Mouse (Mus musculus) hindbrain, embryonic 11.5 days (tissue): ENCODE data around the gene Hnrnpm. TPM values are rescaled to one million over a fixed set of nuclear protein-coding genes. Genes with fewer than 3 reads are reported as not detected.

Experiments
- ATAC-seq: fragments of 200-750 bp; cut with Nextera tagmentation; 2 replicates; pipeline ENCODE4 v1.8.0; 2017; ENCODE audit warnings: mild to moderate bottlenecking, moderate TSS enrichment, moderate library complexity; ENCODE audit not compliant: low FRiP score
- DNase-seq: peaks from one replicate; pipeline ENCODE4 v3.0.0-alpha.2; 2015; ENCODE audit warnings: low spot score
- H3K27ac ChIP-seq: fragments of 300-500 bp; sonication (generic); 2 replicates; pipeline ENCODE4 v1.5.1; 2014; ENCODE audit warnings: mild to moderate bottlenecking, low read depth, low read length
- H3K27me3 ChIP-seq: fragments of 300-500 bp; sonication (generic); 2 replicates; pipeline ENCODE4 v1.6.1; 2014; ENCODE audit warnings: mild to moderate bottlenecking, low read length, moderate library complexity, mixed read lengths; ENCODE audit not compliant: control insufficient read depth, insufficient read depth
- H3K36me3 ChIP-seq: fragments of 300-500 bp; sonication (generic); 2 replicates; pipeline ENCODE4 v1.6.1; 2014; ENCODE audit warnings: mild to moderate bottlenecking, low read length, moderate library complexity, mixed read lengths; ENCODE audit not compliant: control insufficient read depth, insufficient read depth
- H3K4me1 ChIP-seq: fragments of 300-500 bp; sonication (generic); replicated peaks from 2 replicates; pipeline ENCODE4 v1.6.1; 2014; ENCODE audit warnings: low read length, mixed read lengths; ENCODE audit not compliant: control insufficient read depth, insufficient read depth
- H3K4me2 ChIP-seq: fragments of 300-500 bp; sonication (generic); replicated peaks from 2 replicates; pipeline ENCODE4 v1.6.1; 2014; ENCODE audit warnings: mild to moderate bottlenecking, low read depth, low read length
- H3K4me3 ChIP-seq: fragments of 300-500 bp; sonication (generic); 2 replicates; pipeline ENCODE4 v1.5.1; 2014; ENCODE audit warnings: low read depth, low read length
- H3K9ac ChIP-seq: fragments of 300-500 bp; sonication (generic); 2 replicates; pipeline ENCODE4 v1.6.1; 2014; ENCODE audit warnings: low read depth, low read length
- H3K9me3 ChIP-seq: fragments of 300-500 bp; sonication (generic); 2 replicates; pipeline ENCODE4 v1.6.1; 2016; ENCODE audit warnings: low read length; ENCODE audit not compliant: control insufficient read depth
- WGBS: fragments of 180-500 bp; shearing (Covaris S2); extraction: QIAGEN DNeasy Blood & Tissue Kit; methylation state at CpG from one replicate; pipeline ENCODE4 v1.1.7; 2014; 5-methylcytosine and 5-hydroxymethylcytosine counted together
- polyA plus RNA-seq: library from polyadenylated mRNA; unstranded; fragments of >200 nt; fragmentation: Nextera tagmentation; extraction: Ambion mirVana; gene quantifications from 2 replicates; pipeline ENCODE4 v1.2.1, GENCODE M21; 2014

Gene Hnrnpm
- polyA plus RNA-seq, 1 experiment from 2014 or later: 506 TPM

DNA sequence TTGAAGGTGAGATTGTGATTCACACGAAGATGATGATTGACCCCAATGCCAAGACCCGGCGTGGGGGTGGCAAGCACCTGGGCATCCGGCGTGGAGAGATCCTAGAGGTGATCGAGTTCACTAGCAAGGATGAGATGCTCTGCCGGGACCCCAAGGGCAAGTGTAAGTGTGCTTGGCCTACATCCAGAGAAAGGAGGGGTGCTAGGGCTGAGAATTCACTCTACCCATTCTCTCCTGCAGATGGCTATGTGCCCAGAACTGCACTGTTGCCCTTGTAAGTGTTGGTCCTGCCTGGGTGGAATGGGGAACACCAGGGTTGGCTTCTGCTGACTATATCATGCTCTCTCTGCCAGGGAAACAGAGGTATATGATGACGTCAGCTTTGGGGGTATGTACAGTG, 41.6 kb downstream of the Hnrnpm start:
- H3K4me1 ChIP-seq: no peaks in the 10 kb centered on the region
- no peak for ATAC-seq
- whole genome bisulfite sequencing: 97% methylated on average over 8 of the region's 8 CpGs
- no peaks in the 10 kb centered on the region for H3K9me3 ChIP-seq
- H3K9ac ChIP-seq: no peak overlapping the region
- DNase-seq: no peak
- H3K36me3 ChIP-seq: peaks cover 16% of the 10 kb centered on the region
- H3K27ac ChIP-seq: no peak overlapping the region
- no peaks in the 10 kb centered on the region for H3K27me3 ChIP-seq
- H3K4me2 ChIP-seq: no peak overlapping the region
- no peak overlapping the region for H3K4me3 ChIP-seq

DNA sequence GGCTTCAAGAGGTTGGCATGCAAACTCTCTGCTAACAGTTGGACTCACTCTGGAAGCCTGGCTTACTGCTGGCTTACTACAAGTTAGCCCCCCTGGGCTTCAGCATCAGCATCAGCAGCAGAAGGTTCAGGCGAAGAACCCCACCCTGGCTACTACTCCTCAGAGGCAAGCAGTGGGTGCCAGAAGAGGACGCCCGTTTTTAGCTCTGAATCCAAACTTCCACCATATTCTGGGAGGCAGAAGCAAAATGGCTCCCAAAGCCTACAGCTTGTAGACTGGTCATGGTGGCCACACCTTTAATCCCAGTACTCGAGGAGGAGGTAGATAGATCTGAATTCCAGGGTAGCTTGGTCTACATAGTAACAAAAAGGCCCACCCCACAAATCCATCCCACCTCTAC, 42.6 kb downstream of the Hnrnpm start:
- ATAC-seq (no peak), DNase-seq (no peak)
- 97% methylated on average over 4 of the region's 4 CpGs for WGBS
- H3K4me2 ChIP-seq: no peak overlapping the region
- H3K4me3 ChIP-seq: no peak overlapping the region
- no peak overlapping the region for H3K27ac ChIP-seq
- H3K9ac ChIP-seq: no peak overlapping the region
- peaks cover 8% of the 10 kb centered on the region for H3K36me3 ChIP-seq
- H3K27me3 ChIP-seq: no peaks in the 10 kb centered on the region
- H3K4me1 ChIP-seq: no peaks in the 10 kb centered on the region
- H3K9me3 ChIP-seq: no peaks in the 10 kb centered on the region

GRCm38 (mm10) chr17:33639743-33640142, 46.9 kb downstream of the Hnrnpm start:
- DNase-seq (no peak), ATAC-seq (no peak)
- H3K4me2 ChIP-seq: no peak overlapping the region
- H3K4me3 ChIP-seq: no peak overlapping the region
- H3K9ac ChIP-seq: no peak overlapping the region
- no peak overlapping the region for H3K27ac ChIP-seq
- 67% methylated on average over 6 of the region's 6 CpGs for WGBS
- no peaks in the 10 kb centered on the region for H3K4me1 ChIP-seq
- H3K9me3 ChIP-seq: no peaks in the 10 kb centered on the region
- no peaks in the 10 kb centered on the region for H3K27me3 ChIP-seq
- no peaks in the 10 kb centered on the region; the same call in none of the 2 replicates for H3K36me3 ChIP-seq

DNA sequence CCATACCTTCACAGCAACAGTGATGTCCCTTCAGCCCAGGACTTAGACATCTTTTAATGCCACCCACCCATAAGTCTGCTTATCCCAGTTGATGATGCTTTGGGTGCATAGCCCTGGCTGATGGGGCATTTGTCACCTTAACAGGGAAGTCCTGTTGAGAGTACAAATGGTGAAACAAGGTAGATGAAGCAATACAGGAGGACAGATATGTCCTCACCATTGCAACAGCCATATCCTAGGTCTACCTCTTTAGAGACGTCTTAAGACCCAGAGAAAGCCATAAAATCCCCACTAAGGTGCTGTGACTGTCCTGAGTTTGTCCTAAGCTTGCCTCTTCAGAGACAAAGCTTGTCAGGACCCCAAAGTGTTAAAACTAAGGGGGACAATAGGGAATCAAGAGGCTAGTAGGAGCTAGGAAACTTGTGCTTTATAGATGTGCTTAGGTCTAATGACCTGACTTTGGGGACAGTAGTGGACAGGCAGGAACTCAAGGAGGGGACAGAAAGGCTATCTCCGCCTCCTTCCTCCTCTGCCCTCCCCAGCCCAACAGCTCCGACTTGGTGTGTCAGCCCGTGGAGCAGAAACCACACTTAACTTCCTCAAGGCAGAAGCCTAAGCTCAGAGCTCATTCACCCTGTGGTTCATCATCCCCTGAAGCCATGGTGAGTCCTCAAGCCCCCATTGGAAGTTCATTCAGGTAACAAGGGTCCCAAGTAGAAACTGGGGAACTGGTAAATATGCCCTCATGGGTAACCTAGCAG, 49.0 kb downstream of the Hnrnpm start, which contains the start of gene Pram1:
Pram1 (plus strand) TSS at position 541 of the 761 bp plus-strand sequence.
- DNase-seq: no peak
- Histone ChIP-seq H3K4me1 (no peaks in the 10 kb centered on the region), H3K9me3 (no peaks in the 10 kb centered on the region), H3K9ac (no peak within 1 kb of the TSS), H3K27me3 (no peaks in the 10 kb centered on the region), H3K4me3 (no peak within 1 kb of the TSS), H3K27ac (no peak within 1 kb of the TSS), H3K36me3 (no peaks in the 10 kb centered on the region), H3K4me2 (no peak within 1 kb of the TSS)
- WGBS: 89% methylated on average over 4 of the region's 4 CpGs
- ATAC-seq: no peak

DNA sequence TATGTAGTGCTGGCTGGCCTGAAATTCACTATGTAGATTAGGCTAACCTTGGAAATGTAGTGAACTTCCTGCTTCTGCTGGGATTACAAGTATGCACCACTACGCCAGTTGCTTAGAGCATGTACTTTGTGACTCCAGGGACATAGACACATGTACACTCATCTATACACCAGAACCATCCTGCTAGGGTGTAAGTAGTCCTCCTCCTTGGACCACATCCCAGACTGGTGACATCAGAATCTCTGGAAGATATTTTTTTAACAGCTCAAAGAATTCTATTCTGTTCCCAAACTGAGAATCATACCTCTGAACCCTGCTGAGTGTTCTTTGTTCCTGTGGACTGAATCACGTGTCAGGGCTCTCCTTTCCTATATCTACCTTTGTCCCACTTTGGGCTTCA, 49.6 kb downstream of the Hnrnpm start:
- no peak for DNase-seq
- Histone ChIP-seq H3K27me3 (no peaks in the 10 kb centered on the region), H3K4me3 (no peak overlapping the region), H3K9me3 (no peaks in the 10 kb centered on the region), H3K4me1 (no peaks in the 10 kb centered on the region), H3K36me3 (no peaks in the 10 kb centered on the region), H3K4me2 (no peak overlapping the region), H3K27ac (no peak overlapping the region), H3K9ac (no peak overlapping the region)
- ATAC-seq: no peak
- WGBS: 89% methylated on average over 2 of the region's 2 CpGs

- Histone ChIP-seq H3K4me3 (no peak overlapping the region), H3K27me3 (no peaks in the 10 kb centered on the region), H3K9ac (no peak overlapping the region), H3K27ac (no peak overlapping the region), H3K4me2 (no peak overlapping the region), H3K4me1 (0 out of 2 replicates have a peak, but pooled peaks cover 5% of the 10 kb centered on the region), H3K36me3 (no peaks in the 10 kb centered on the region), H3K9me3 (no peaks in the 10 kb centered on the region)
- WGBS: 94% methylated on average over 5 of the region's 5 CpGs
- ATAC-seq (no peak), DNase-seq (no peak)
These were observed 54.9 kb downstream of the Hnrnpm start for GRCm38 (mm10) chr17:33631796-33632195.

DNA sequence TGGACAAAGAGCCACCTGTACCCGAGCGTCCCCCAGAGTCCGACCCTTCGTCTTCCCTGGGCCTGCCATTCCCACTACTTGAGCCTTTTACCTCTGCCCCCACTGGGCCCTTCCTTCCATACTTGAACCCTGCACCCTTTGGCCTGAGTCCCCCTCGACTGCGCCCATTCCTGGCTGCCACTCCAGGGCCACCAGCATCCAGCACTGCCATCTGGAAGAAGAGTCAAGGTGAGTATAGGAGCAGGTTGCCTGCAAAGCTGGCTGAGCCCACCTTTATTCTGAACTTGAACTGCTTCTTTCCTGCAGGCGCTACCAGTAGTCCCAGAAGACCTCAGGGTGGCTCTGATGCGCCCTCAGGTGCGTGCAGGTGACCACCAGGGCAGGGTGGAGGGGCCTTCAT, 55.4 kb downstream of the Hnrnpm start:
- Histone ChIP-seq H3K36me3 (no peaks in the 10 kb centered on the region), H3K9me3 (no peaks in the 10 kb centered on the region), H3K4me2 (no peak overlapping the region), H3K4me1 (0 out of 2 replicates have a peak, but pooled peaks cover 5% of the 10 kb centered on the region), H3K27ac (no peak overlapping the region), H3K4me3 (no peak overlapping the region), H3K27me3 (no peaks in the 10 kb centered on the region), H3K9ac (no peak overlapping the region)
- whole genome bisulfite sequencing: 95% methylated on average over 9 of the region's 9 CpGs
- no peak for ATAC-seq
- DNase-seq: no peak

DNA sequence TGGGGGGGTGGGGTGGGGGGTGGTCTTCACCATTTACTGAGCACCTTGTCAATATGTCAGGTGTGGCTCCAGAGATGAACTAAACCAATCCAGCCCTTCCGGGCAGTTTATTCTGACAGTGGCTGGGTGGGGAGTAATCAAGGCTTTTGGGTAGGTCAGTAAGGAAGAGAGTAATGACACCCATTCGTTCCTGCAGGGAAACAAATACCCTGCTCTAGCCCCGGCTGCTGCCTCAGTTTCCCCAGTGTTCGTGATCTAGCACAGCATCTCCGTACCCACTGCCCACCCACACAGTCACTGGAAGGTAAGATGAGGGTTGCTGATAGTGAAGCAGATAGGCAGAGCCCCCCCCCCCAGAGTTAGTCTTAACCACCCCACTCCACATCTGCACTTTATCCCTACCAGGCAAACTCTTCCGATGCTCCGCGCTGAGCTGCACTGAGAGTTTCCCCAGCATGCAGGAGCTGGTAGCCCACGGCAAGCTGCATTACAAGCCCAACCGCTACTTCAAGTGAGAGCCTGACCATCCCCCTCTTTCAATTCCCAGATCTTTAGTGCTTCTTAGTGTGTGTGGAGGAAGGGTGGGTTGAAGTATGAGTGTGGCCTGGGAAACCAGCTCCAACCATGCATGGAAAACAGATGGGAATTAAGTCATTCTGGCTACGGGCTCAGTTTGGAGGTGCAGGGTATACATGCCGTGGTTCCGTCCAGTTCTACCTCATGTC, 56.3 kb downstream of the Hnrnpm start:
- DNase-seq: no peak
- H3K9me3 ChIP-seq: no peaks in the 10 kb centered on the region
- H3K4me1 ChIP-seq: 0 out of 2 replicates have a peak, but pooled peaks cover 5% of the 10 kb centered on the region
- WGBS: 89% methylated on average over 13 of the region's 13 CpGs
- no peaks in the 10 kb centered on the region for H3K27me3 ChIP-seq
- H3K4me2 ChIP-seq: 0 out of 2 replicates have a peak overlapping the region, but pooled peaks have one; percentile 62
- H3K36me3 ChIP-seq: no peaks in the 10 kb centered on the region
- ATAC-seq: no peak
- no peak overlapping the region for H3K27ac ChIP-seq
- no peak overlapping the region for H3K9ac ChIP-seq
- no peak overlapping the region; the same call in none of the 2 replicates for H3K4me3 ChIP-seq
